Mouse (Mus musculus) limb, embryonic 11.5 days (tissue): Measurements from ENCODE around the gene Cwh43. TPM values are rescaled to one million over a fixed set of nuclear protein-coding genes. Genes with fewer than 3 reads are reported as not detected.
A peak's percentile ranks its signal among the peaks of the same experiment; 100 is the strongest.
"Not testable (repeated sequence)": the region's sequence is repeated elsewhere in the genome, so short reads cannot be mapped to it uniquely, and the experiment has no call there.

Source experiments
- ATAC-seq: fragments of 200-750 bp; cut with Nextera tagmentation; 2 replicates; pipeline ENCODE4 v1.8.0; 2017; ENCODE audit warnings: low read depth; ENCODE audit not compliant: insufficient number of reproducible peaks, low FRiP score, low TSS enrichment
- DNase-seq: peaks from one replicate; pipeline ENCODE4 v3.0.0-alpha.2; 2015; ENCODE audit warnings: low spot score
- H3K27ac ChIP-seq: fragments of 300-500 bp; sonication (generic); replicated peaks from 2 replicates; pipeline ENCODE4 v1.5.1; 2014; ENCODE audit warnings: low read depth, mild to moderate bottlenecking, low read length
- H3K27me3 ChIP-seq: fragments of 300-500 bp; sonication (generic); 2 replicates; pipeline ENCODE4 v1.6.1; 2014; ENCODE audit warnings: mild to moderate bottlenecking, low read length, mixed read lengths; ENCODE audit not compliant: control insufficient read depth, insufficient read depth
- H3K36me3 ChIP-seq: fragments of 300-500 bp; sonication (generic); 2 replicates; pipeline ENCODE4 v1.6.1; 2014; ENCODE audit warnings: mild to moderate bottlenecking, low read length, moderate library complexity, mixed read lengths; ENCODE audit not compliant: control insufficient read depth, insufficient read depth
- H3K4me1 ChIP-seq: fragments of 300-500 bp; sonication (generic); 2 replicates; pipeline ENCODE4 v1.6.1; 2014; ENCODE audit warnings: low read length, mixed read lengths; ENCODE audit not compliant: control insufficient read depth, insufficient read depth
- H3K4me2 ChIP-seq: fragments of 300-500 bp; sonication (generic); 2 replicates; pipeline ENCODE4 v1.6.1; 2014; ENCODE audit warnings: low read depth, mild to moderate bottlenecking, moderate library complexity; ENCODE audit not compliant: severe bottlenecking
- H3K4me3 ChIP-seq: fragments of 300-500 bp; sonication (generic); 2 replicates; pipeline ENCODE4 v1.5.1; 2014; ENCODE audit warnings: low read depth, low read length
- H3K9ac ChIP-seq: fragments of 300-500 bp; sonication (generic); 2 replicates; pipeline ENCODE4 v1.6.1; 2014; ENCODE audit warnings: mild to moderate bottlenecking, low read length
- H3K9me3 ChIP-seq: fragments of 300-500 bp; sonication (generic); 2 replicates; pipeline ENCODE4 v1.6.1; 2016; ENCODE audit warnings: low read length; ENCODE audit not compliant: control insufficient read depth
- WGBS: fragments of 180-500 bp; shearing (Covaris S2); extraction: QIAGEN DNeasy Blood & Tissue Kit; methylation state at CpG from one replicate; pipeline ENCODE4 v1.1.7; 2014; 5-methylcytosine and 5-hydroxymethylcytosine counted together
- polyA plus RNA-seq: library from polyadenylated mRNA; unstranded; fragments of >200 nt; fragmentation: Nextera tagmentation; extraction: Ambion mirVana; gene quantifications from 2 replicates; pipeline ENCODE4 v1.2.1, GENCODE M21; 2014

Gene Cwh43
- polyA plus RNA-seq, 1 experiment from 2014 or later, result not detected

- DNase-seq (no peak), ATAC-seq (no peak)
- no peak within 1 kb of the TSS for H3K4me3 ChIP-seq
- no peak within 1 kb of the TSS for H3K4me2 ChIP-seq
- H3K9ac ChIP-seq, result no peak within 1 kb of the TSS
- WGBS, result 83% methylated on average over 7 of the region's 7 CpGs
- no peaks in the 10 kb centered on the region for H3K27me3 ChIP-seq
- H3K4me1 ChIP-seq, result no peaks in the 10 kb centered on the region
- no peaks in the 10 kb centered on the region for H3K9me3 ChIP-seq
- H3K27ac ChIP-seq, result no peak within 1 kb of the TSS
- H3K36me3 ChIP-seq, result no peaks in the 10 kb centered on the region
Observed at GRCm38 (mm10) chr5:73480700-73481099, 74.8 kb downstream of the Cwh43 start, which contains the start of gene Dcun1d4. TSS of gene Dcun1d4 (plus strand) at chr5:73481000.

- ATAC-seq, result no peak
- WGBS, result 91% methylated on average over 7 of the region's 7 CpGs
Observed at GRCm38 (mm10) chr5:73481401-73481800, 75.5 kb downstream of the Cwh43 start.

GRCm38 (mm10) chr5:73482381-73482780 lies 76.5 kb downstream of the Cwh43 start:
- not testable (repeated sequence) for H3K4me3 ChIP-seq, H3K27me3 ChIP-seq, H3K4me2 ChIP-seq, H3K27ac ChIP-seq, H3K9ac ChIP-seq, DNase-seq, H3K4me1 ChIP-seq, H3K36me3 ChIP-seq, H3K9me3 ChIP-seq, ATAC-seq
- WGBS, result 80% methylated on average over 1 of the region's 1 CpGs

More at GRCm38 (mm10) chr5:73481401-73481800, 75.5 kb downstream of the Cwh43 start:
- Histone ChIP-seq H3K4me1 (no peaks in the 10 kb centered on the region), H3K27me3 (no peaks in the 10 kb centered on the region), H3K9me3 (no peaks in the 10 kb centered on the region), H3K27ac (no peak overlapping the region), H3K36me3 (no peaks in the 10 kb centered on the region), H3K9ac (no peak overlapping the region), H3K4me2 (no peak overlapping the region), H3K4me3 (no peak overlapping the region)
- no peak for DNase-seq

GRCm38 (mm10) chr5:73484016-73484615 lies 78.2 kb downstream of the Cwh43 start:
- Histone ChIP-seq H3K27me3 (no peaks in the 10 kb centered on the region), H3K4me1 (no peaks in the 10 kb centered on the region), H3K9ac (no peak overlapping the region), H3K27ac (no peak overlapping the region), H3K9me3 (no peaks in the 10 kb centered on the region), H3K4me2 (no peak overlapping the region), H3K4me3 (no peak overlapping the region), H3K36me3 (no peaks in the 10 kb centered on the region)
- DNase-seq (no peak), ATAC-seq (no peak)
- WGBS, result 82% methylated on average over 5 of the region's 5 CpGs

GRCm38 (mm10) chr5:73486451-73486850 lies 80.6 kb downstream of the Cwh43 start:
- ATAC-seq (no peak), DNase-seq (no peak)
- Histone ChIP-seq H3K4me2 (no peak overlapping the region), H3K4me3 (no peak overlapping the region), H3K9ac (no peak overlapping the region), H3K4me1 (no peaks in the 10 kb centered on the region), H3K36me3 (no peaks in the 10 kb centered on the region), H3K9me3 (no peaks in the 10 kb centered on the region), H3K27ac (no peak overlapping the region), H3K27me3 (no peaks in the 10 kb centered on the region)
- 66% methylated on average over 4 of the region's 4 CpGs for WGBS

- WGBS, result 6% methylated on average over 14 of the region's 14 CpGs
- DNase-seq (peak; percentile 67), ATAC-seq (no peak)
- Histone ChIP-seq H3K9ac (peak overlapping the region; percentile 80), H3K9me3 (no peaks in the 10 kb centered on the region), H3K4me3 (peak overlapping the region; percentile 82), H3K27ac (peak overlapping the region; percentile 87), H3K27me3 (no peaks in the 10 kb centered on the region), H3K4me2 (peak overlapping the region; percentile 81), H3K4me1 (0 out of 2 replicates have a peak, but pooled peaks cover 2% of the 10 kb centered on the region), H3K36me3 (no peaks in the 10 kb centered on the region)
Observed at GRCm38 (mm10) chr5:73489915-73490314, 84.0 kb downstream of the Cwh43 start.

GRCm38 (mm10) chr5:73490596-73491073 lies 84.8 kb downstream of the Cwh43 start:
- Histone ChIP-seq H3K27me3 (no peaks in the 10 kb centered on the region), H3K36me3 (no peaks in the 10 kb centered on the region), H3K9me3 (no peaks in the 10 kb centered on the region), H3K4me2 (peak overlapping the region; percentile 94), H3K27ac (peak overlapping the region; percentile 87), H3K4me3 (peak overlapping the region; percentile 82), H3K9ac (peak overlapping the region; percentile 80), H3K4me1 (0 out of 2 replicates have a peak, but pooled peaks cover 2% of the 10 kb centered on the region)
- WGBS, result under 1% methylated on average over 37 of the region's 37 CpGs
- DNase-seq (peak; percentile 100), ATAC-seq (peak; percentile 97)

- ATAC-seq (peak; percentile 8; the same call in 1 of the 2 replicates), DNase-seq (no peak)
- Histone ChIP-seq H3K27ac (peak overlapping the region; percentile 78), H3K4me2 (peak overlapping the region; percentile 94), H3K4me3 (peak overlapping the region; percentile 82), H3K4me1 (0 out of 2 replicates have a peak, but pooled peaks cover 2% of the 10 kb centered on the region), H3K36me3 (no peaks in the 10 kb centered on the region), H3K9ac (peak overlapping the region; percentile 77), H3K9me3 (no peaks in the 10 kb centered on the region), H3K27me3 (no peaks in the 10 kb centered on the region)
- WGBS, result under 1% methylated on average over 61 of the region's 70 CpGs
Observed at GRCm38 (mm10) chr5:73491074-73491836, 85.4 kb downstream of the Cwh43 start.
